ENCODE assay signal across 8 mouse cellular contexts in genomic region chr1:89941701-89942381, GRCm38 (mm10). TPM values are rescaled to one million over a fixed set of nuclear protein-coding genes. Genes with fewer than 3 reads are reported as not detected.
DNase-seq lines count a peak whose midpoint lies in the region; ATAC-seq and TF ChIP-seq lines count a peak whose summit lies in the region.

No protein-coding gene starts in this region.

- TF ChIP-seq POLR2A in cerebellum, adult 2 months (IDR thresholded peaks at IDR 0.05; ENCODE audit: borderline replicate concordance, insufficient read depth, low read length), result no peak

- H3K9me3 ChIP-seq in heart, embryonic 14.5 days (ENCODE audit: control insufficient read depth, low read length), result no peaks in the 10 kb centered on the region
- H3K9me3 ChIP-seq in midbrain, embryonic 10.5 days (replicated peaks), result no peaks in the 10 kb centered on the region

- peaks cover 5% of the 10 kb centered on the region for H3K4me1 ChIP-seq in cerebellum, adult 2 months (ENCODE audit: control insufficient read depth, insufficient read depth, low read length)
- peaks cover 4 to 11% of the 10 kb centered on the region in 2 experiments; a peak in 3 of 4 replicates for H3K4me1 ChIP-seq in heart, embryonic 14.5 days (ENCODE audit: control insufficient read depth in 2 of 2, insufficient read depth in 2 of 2, low read length in 2 of 2)
- peaks cover 37% of the 10 kb centered on the region for H3K4me1 ChIP-seq in midbrain, embryonic 10.5 days

- no peaks in the 10 kb centered on the region for H3K36me3 ChIP-seq in heart, embryonic 14.5 days (ENCODE audit: control insufficient read depth, insufficient read depth, low read length)
- H3K36me3 ChIP-seq in midbrain, embryonic 10.5 days, result no peaks in the 10 kb centered on the region

- H3K4me2 ChIP-seq in heart, embryonic 14.5 days (ENCODE audit: low read length), result peak overlapping the region; percentile 66

- 2% methylated on average over 40 of the region's 40 CpGs for WGBS in cerebellum, adult 2 months
- WGBS in heart, embryonic 14.5 days, result 2% methylated on average over 40 of the region's 40 CpGs
- WGBS in midbrain, embryonic 10.5 days, result under 1% methylated on average over 40 of the region's 40 CpGs

- no peak for ATAC-seq in cerebellum, adult (ENCODE audit: insufficient number of reproducible peaks, low FRiP score, low TSS enrichment)
- ATAC-seq in heart, embryonic 14.5 days (ENCODE audit: insufficient number of reproducible peaks, insufficient read depth, low FRiP score, low read depth), result no peak

- peak overlapping the region; percentile 18 for H3K4me3 ChIP-seq in cerebellum, adult 2 months (replicated peaks; ENCODE audit: insufficient read depth, low read depth, low read length)
- H3K4me3 ChIP-seq in heart, embryonic 14.5 days (ENCODE audit: control insufficient read depth in 1 of 2, insufficient read depth in 1 of 2, low read depth in 1 of 2, low read length in 2 of 2), result peak overlapping the region; percentile 26 to 38; a peak in 3 of 4 replicates
- H3K4me3 ChIP-seq in midbrain, embryonic 10.5 days, result peak overlapping the region; percentile 59

- H3K9ac ChIP-seq in heart, embryonic 14.5 days (ENCODE audit: low read length), result peak overlapping the region; percentile 39; the same call in 1 of the 2 replicates

- TF ChIP-seq CTCF in cerebellum, adult 2 months (IDR thresholded peaks at IDR 0.05; ENCODE audit: borderline replicate concordance, insufficient read depth, low read depth, low read length), result no peak

- peaks cover 14% of the 10 kb centered on the region; the same call in 1 of the 2 replicates for H3K27me3 ChIP-seq in cerebellum, adult 2 months (ENCODE audit: control insufficient read depth, insufficient read depth, low read length)
- H3K27me3 ChIP-seq in heart, embryonic 14.5 days (ENCODE audit: control insufficient read depth, insufficient read depth, low read length), result peaks cover 89% of the 10 kb centered on the region
- peaks cover 97% of the 10 kb centered on the region for H3K27me3 ChIP-seq in midbrain, embryonic 10.5 days (ENCODE audit: low read depth, poor library complexity, severe bottlenecking)

- intact Hi-C loops in left cerebral cortex, postnatal 36 days (cut with DNase I), result loop anchor here (5.0 kb wide), 2 partner anchors 95 to 275 kb away; no protein-coding TSS in a partner anchor

- no peak overlapping the region for H3K27ac ChIP-seq in cerebellum, adult 2 months (ENCODE audit: insufficient read depth, low read length)
- H3K27ac ChIP-seq in heart, embryonic 14.5 days (replicated peaks in 1 of 2; ENCODE audit: control insufficient read depth in 1 of 2, insufficient read depth in 1 of 2, low read depth in 2 of 2, low read length in 2 of 2), result no peak overlapping the region
- H3K27ac ChIP-seq in midbrain, embryonic 10.5 days (replicated peaks), result peak overlapping the region; percentile 78

- peak; percentile 17 to 49 for DNase-seq in cerebellum, adult 2 months
- DNase-seq in MN1 (ENCODE audit: low spot score), result peak; percentile 21
- DNase-seq in midbrain, embryonic 10.5 days (ENCODE audit: low spot score), result peak; percentile 67
- no peak for DNase-seq in left cerebral cortex, postnatal 36 days (ENCODE audit: low spot score in 2 of 2)
- DNase-seq in testis, postnatal 14 days (ENCODE audit: low spot score), result no peak
- DNase-seq in adipocyte (ENCODE audit: low spot score), result no peak

RNA-seq across cellular contexts. Expression of gene Gbx2, which starts 10.9 kb away (rescaled TPM):
- polyA plus RNA-seq in cerebellum, adult 2 months (2012; rRNA removed), result 1.7 and 2.1 TPM in 2 replicates
- 0.12 and 0.27 TPM in 2 replicates for polyA plus RNA-seq in heart, embryonic 14.5 days (2014; fragmentation: Nextera tagmentation; extraction: Ambion mirVana)
- 3.6 and 4.6 TPM in 2 replicates for polyA plus RNA-seq in midbrain, embryonic 10.5 days (2016; fragmentation: Nextera tagmentation; extraction: Ambion mirVana)
- under 1 TPM in 1 of 2 experiments, not detected in 1; 0.45 TPM for total RNA-seq in left cerebral cortex, postnatal 36 days (2021)

Comparison
In these comparisons a context has a peak if more than half of its experiments do, and no peak if none do; other contexts are left out.
1. DNase-seq: peak in cerebellum, adult 2 months (2 of 2), MN1 (single experiment) and midbrain, embryonic 10.5 days (single experiment); none in left cerebral cortex, postnatal 36 days (0 of 2), testis, postnatal 14 days (single experiment) and adipocyte (single experiment).
2. Peak in every context shown above with its lines, with median percentiles within 50 percentile points of each other: H3K4me3 ChIP-seq.